Mouse (Mus musculus): ENCODE results near the gene Crot. TPM values are rescaled to one million over a fixed set of nuclear protein-coding genes. Genes with fewer than 3 reads are reported as not detected.

Crot gene
- polyA plus RNA-seq, 1 experiment from 2014 or later = 41.8 TPM

GRCm38 (mm10) chr5:8985470-8985869 is 11.7 kb downstream of the Crot start:
- no peak overlapping the region for H3K4me2 ChIP-seq (ENCODE audit: low read length)
- no peaks in the 10 kb centered on the region for H3K27me3 ChIP-seq (replicated peaks; ENCODE audit: control insufficient read depth, insufficient read depth, low read length)
- no peaks in the 10 kb centered on the region for H3K9me3 ChIP-seq (ENCODE audit: control insufficient read depth, low read length)
- ATAC-seq (replicated peaks; ENCODE audit: low FRiP score, low TSS enrichment, low read depth) = no peak
- H3K27ac ChIP-seq (ENCODE audit: low read depth) = no peak overlapping the region
- H3K4me3 ChIP-seq (ENCODE audit: low read depth, low read length) = no peak overlapping the region
- H3K36me3 ChIP-seq (ENCODE audit: control insufficient read depth, insufficient read depth, low read length) = peaks cover 60% of the 10 kb centered on the region
- 90% methylated on average over 3 of the region's 3 CpGs for WGBS
- no peak for DNase-seq (ENCODE audit: low spot score)
- no peaks in the 10 kb centered on the region for H3K4me1 ChIP-seq (replicated peaks; ENCODE audit: control insufficient read depth, insufficient read depth, low read length)
- no peak overlapping the region for H3K9ac ChIP-seq (ENCODE audit: low read length)

- Histone ChIP-seq H3K9me3 (ENCODE audit: control insufficient read depth, low read length) (no peaks in the 10 kb centered on the region), H3K9ac (ENCODE audit: low read length) (no peak overlapping the region), H3K27me3 (replicated peaks; ENCODE audit: control insufficient read depth, insufficient read depth, low read length) (no peaks in the 10 kb centered on the region), H3K36me3 (ENCODE audit: control insufficient read depth, insufficient read depth, low read length) (peaks cover 59% of the 10 kb centered on the region), H3K4me3 (ENCODE audit: low read depth, low read length) (no peak overlapping the region), H3K4me2 (ENCODE audit: low read length) (no peak overlapping the region), H3K27ac (ENCODE audit: low read depth) (no peak overlapping the region), H3K4me1 (replicated peaks; ENCODE audit: control insufficient read depth, insufficient read depth, low read length) (no peaks in the 10 kb centered on the region)
- no peak for DNase-seq (ENCODE audit: low spot score)
- ATAC-seq (replicated peaks; ENCODE audit: low FRiP score, low TSS enrichment, low read depth) = no peak
These were observed 22.4 kb downstream of the Crot start for GRCm38 (mm10) chr5:8974721-8975120.

- no peak overlapping the region for H3K4me3 ChIP-seq (ENCODE audit: low read depth, low read length)
- H3K4me1 ChIP-seq (replicated peaks; ENCODE audit: control insufficient read depth, insufficient read depth, low read length) = no peaks in the 10 kb centered on the region
- no peak overlapping the region for H3K27ac ChIP-seq (ENCODE audit: low read depth)
- ATAC-seq (replicated peaks; ENCODE audit: low FRiP score, low TSS enrichment, low read depth) (no peak), DNase-seq (ENCODE audit: low spot score) (no peak)
- WGBS = 94% methylated on average over 7 of the region's 7 CpGs
- no peaks in the 10 kb centered on the region for H3K9me3 ChIP-seq (ENCODE audit: control insufficient read depth, low read length)
- H3K9ac ChIP-seq (ENCODE audit: low read length) = no peak overlapping the region
- H3K4me2 ChIP-seq (ENCODE audit: low read length) = no peak overlapping the region
- peaks cover 67% of the 10 kb centered on the region for H3K36me3 ChIP-seq (ENCODE audit: control insufficient read depth, insufficient read depth, low read length)
- H3K27me3 ChIP-seq (replicated peaks; ENCODE audit: control insufficient read depth, insufficient read depth, low read length) = no peaks in the 10 kb centered on the region
These were observed 24.8 kb downstream of the Crot start for GRCm38 (mm10) chr5:8972355-8972754.

GRCm38 (mm10) chr5:8970694-8971093 is 26.4 kb downstream of the Crot start:
- H3K4me2 ChIP-seq (ENCODE audit: low read length) = no peak overlapping the region
- H3K27ac ChIP-seq (ENCODE audit: low read depth) = no peak overlapping the region
- no peak overlapping the region for H3K9ac ChIP-seq (ENCODE audit: low read length)
- no peaks in the 10 kb centered on the region for H3K4me1 ChIP-seq (replicated peaks; ENCODE audit: control insufficient read depth, insufficient read depth, low read length)
- WGBS = 89% methylated on average over 2 of the region's 2 CpGs
- H3K4me3 ChIP-seq (ENCODE audit: low read depth, low read length) = no peak overlapping the region
- no peak for DNase-seq (ENCODE audit: low spot score)
- no peak for ATAC-seq (replicated peaks; ENCODE audit: low FRiP score, low TSS enrichment, low read depth)
- no peaks in the 10 kb centered on the region for H3K27me3 ChIP-seq (replicated peaks; ENCODE audit: control insufficient read depth, insufficient read depth, low read length)
- H3K36me3 ChIP-seq (ENCODE audit: control insufficient read depth, insufficient read depth, low read length) = peaks cover 77% of the 10 kb centered on the region
- H3K9me3 ChIP-seq (ENCODE audit: control insufficient read depth, low read length) = no peaks in the 10 kb centered on the region

- no peak overlapping the region for H3K9ac ChIP-seq (ENCODE audit: low read length)
- no peaks in the 10 kb centered on the region for H3K27me3 ChIP-seq (replicated peaks; ENCODE audit: control insufficient read depth, insufficient read depth, low read length)
- DNase-seq (ENCODE audit: low spot score) (no peak), ATAC-seq (replicated peaks; ENCODE audit: low FRiP score, low TSS enrichment, low read depth) (no peak)
- no peaks in the 10 kb centered on the region for H3K9me3 ChIP-seq (ENCODE audit: control insufficient read depth, low read length)
- peaks cover 46% of the 10 kb centered on the region for H3K36me3 ChIP-seq (ENCODE audit: control insufficient read depth, insufficient read depth, low read length)
- 94% methylated on average over 5 of the region's 5 CpGs for WGBS
- no peak overlapping the region for H3K4me3 ChIP-seq (ENCODE audit: low read depth, low read length)
- no peaks in the 10 kb centered on the region for H3K4me1 ChIP-seq (replicated peaks; ENCODE audit: control insufficient read depth, insufficient read depth, low read length)
- no peak overlapping the region for H3K27ac ChIP-seq (ENCODE audit: low read depth)
- no peak overlapping the region for H3K4me2 ChIP-seq (ENCODE audit: low read length)
These were observed 32.6 kb downstream of the Crot start for GRCm38 (mm10) chr5:8964487-8964886.

GRCm38 (mm10) chr5:8960534-8960933 is 36.6 kb downstream of the Crot start:
- DNase-seq (ENCODE audit: low spot score) (no peak), ATAC-seq (replicated peaks; ENCODE audit: low FRiP score, low TSS enrichment, low read depth) (no peak)
- H3K4me1 ChIP-seq (replicated peaks; ENCODE audit: control insufficient read depth, insufficient read depth, low read length) = no peaks in the 10 kb centered on the region
- WGBS = 85% methylated on average over 4 of the region's 4 CpGs
- no peak overlapping the region for H3K27ac ChIP-seq (ENCODE audit: low read depth)
- H3K36me3 ChIP-seq (ENCODE audit: control insufficient read depth, insufficient read depth, low read length) = peaks cover 17% of the 10 kb centered on the region
- no peaks in the 10 kb centered on the region for H3K27me3 ChIP-seq (replicated peaks; ENCODE audit: control insufficient read depth, insufficient read depth, low read length)
- no peak overlapping the region for H3K9ac ChIP-seq (ENCODE audit: low read length)
- no peaks in the 10 kb centered on the region for H3K9me3 ChIP-seq (ENCODE audit: control insufficient read depth, low read length)
- H3K4me2 ChIP-seq (ENCODE audit: low read length) = no peak overlapping the region
- no peak overlapping the region for H3K4me3 ChIP-seq (ENCODE audit: low read depth, low read length)

- no peak overlapping the region for H3K9ac ChIP-seq (ENCODE audit: low read length)
- H3K4me1 ChIP-seq (replicated peaks; ENCODE audit: control insufficient read depth, insufficient read depth, low read length) = no peaks in the 10 kb centered on the region
- no peaks in the 10 kb centered on the region for H3K36me3 ChIP-seq (ENCODE audit: control insufficient read depth, insufficient read depth, low read length)
- ATAC-seq (replicated peaks; ENCODE audit: low FRiP score, low TSS enrichment, low read depth) = no peak
- no peak overlapping the region for H3K4me2 ChIP-seq (ENCODE audit: low read length)
- WGBS = 95% methylated on average over 3 of the region's 3 CpGs
- no peak overlapping the region for H3K27ac ChIP-seq (ENCODE audit: low read depth)
- no peak for DNase-seq (ENCODE audit: low spot score)
- H3K27me3 ChIP-seq (replicated peaks; ENCODE audit: control insufficient read depth, insufficient read depth, low read length) = no peaks in the 10 kb centered on the region
- H3K4me3 ChIP-seq (ENCODE audit: low read depth, low read length) = no peak overlapping the region
- H3K9me3 ChIP-seq (ENCODE audit: control insufficient read depth, low read length) = no peaks in the 10 kb centered on the region
These were observed 41.6 kb downstream of the Crot start for GRCm38 (mm10) chr5:8955544-8955943.

GRCm38 (mm10) chr5:8953660-8954059 is 43.5 kb downstream of the Crot start:
- Histone ChIP-seq H3K9me3 (ENCODE audit: control insufficient read depth, low read length) (no peaks in the 10 kb centered on the region), H3K4me3 (ENCODE audit: low read depth, low read length) (no peak overlapping the region), H3K9ac (ENCODE audit: low read length) (no peak overlapping the region), H3K27me3 (replicated peaks; ENCODE audit: control insufficient read depth, insufficient read depth, low read length) (no peaks in the 10 kb centered on the region), H3K27ac (ENCODE audit: low read depth) (no peak overlapping the region), H3K36me3 (ENCODE audit: control insufficient read depth, insufficient read depth, low read length) (no peaks in the 10 kb centered on the region), H3K4me2 (ENCODE audit: low read length) (no peak overlapping the region), H3K4me1 (replicated peaks; ENCODE audit: control insufficient read depth, insufficient read depth, low read length) (no peaks in the 10 kb centered on the region)
- ATAC-seq (replicated peaks; ENCODE audit: low FRiP score, low TSS enrichment, low read depth) = no peak
- DNase-seq (ENCODE audit: low spot score) = no peak
- 92% methylated on average over 2 of the region's 2 CpGs for WGBS

- ATAC-seq (replicated peaks; ENCODE audit: low FRiP score, low TSS enrichment, low read depth) = no peak
- 77% methylated on average over 4 of the region's 4 CpGs for WGBS
- no peaks in the 10 kb centered on the region for H3K36me3 ChIP-seq (ENCODE audit: control insufficient read depth, insufficient read depth, low read length)
- no peak overlapping the region for H3K4me2 ChIP-seq (ENCODE audit: low read length)
- DNase-seq (ENCODE audit: low spot score) = no peak
- H3K9ac ChIP-seq (ENCODE audit: low read length) = no peak overlapping the region
- no peaks in the 10 kb centered on the region for H3K27me3 ChIP-seq (replicated peaks; ENCODE audit: control insufficient read depth, insufficient read depth, low read length)
- H3K4me3 ChIP-seq (ENCODE audit: low read depth, low read length) = no peak overlapping the region
- no peaks in the 10 kb centered on the region for H3K9me3 ChIP-seq (ENCODE audit: control insufficient read depth, low read length)
- H3K27ac ChIP-seq (ENCODE audit: low read depth) = no peak overlapping the region
- H3K4me1 ChIP-seq (replicated peaks; ENCODE audit: control insufficient read depth, insufficient read depth, low read length) = no peaks in the 10 kb centered on the region
These were observed 49.6 kb downstream of the Crot start for GRCm38 (mm10) chr5:8947423-8948110.
